Mouse (Mus musculus): ENCODE measurements around the gene Myo5c.

Myo5c gene

GRCm38 (mm10) chr9:75231841-75232746 lies at the start of gene Myo5c:
Gene Myo5c (plus strand): TSS chr9:75232020.
- in situ Hi-C loops (cut with MboI, MseI): no loop called here

DNA sequence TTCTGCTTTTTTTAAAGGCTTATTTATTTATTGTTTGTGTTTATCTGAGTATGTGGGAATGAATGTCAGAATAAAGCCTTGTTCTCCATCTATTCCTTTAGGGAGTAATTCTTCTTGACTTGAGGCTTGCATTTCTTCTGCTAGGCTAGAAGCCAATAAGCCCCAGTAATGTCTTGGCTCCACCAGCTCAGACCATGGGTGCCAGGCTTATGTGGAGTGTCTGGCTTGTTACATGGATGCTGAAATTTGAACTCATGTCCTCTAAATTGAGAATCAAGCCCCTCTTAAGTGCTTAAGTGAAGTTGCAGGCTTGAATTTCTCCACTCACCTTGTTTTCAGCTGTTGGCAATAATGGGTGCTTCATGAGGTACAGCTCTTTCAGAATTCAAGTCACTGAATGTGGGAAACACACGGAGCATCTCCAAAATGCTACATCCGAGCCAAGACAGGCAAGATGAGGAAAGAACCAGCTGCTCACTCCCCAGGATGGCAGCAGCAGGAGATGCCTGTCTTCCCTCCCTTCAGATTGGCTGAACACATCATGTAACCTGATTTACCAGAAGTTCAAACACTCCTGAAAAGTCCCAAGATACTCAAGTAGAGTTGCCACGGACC lies 44.1 kb upstream of the Myo5c start:
- in situ Hi-C loops (cut with MboI, MseI): no loop called here

DNA sequence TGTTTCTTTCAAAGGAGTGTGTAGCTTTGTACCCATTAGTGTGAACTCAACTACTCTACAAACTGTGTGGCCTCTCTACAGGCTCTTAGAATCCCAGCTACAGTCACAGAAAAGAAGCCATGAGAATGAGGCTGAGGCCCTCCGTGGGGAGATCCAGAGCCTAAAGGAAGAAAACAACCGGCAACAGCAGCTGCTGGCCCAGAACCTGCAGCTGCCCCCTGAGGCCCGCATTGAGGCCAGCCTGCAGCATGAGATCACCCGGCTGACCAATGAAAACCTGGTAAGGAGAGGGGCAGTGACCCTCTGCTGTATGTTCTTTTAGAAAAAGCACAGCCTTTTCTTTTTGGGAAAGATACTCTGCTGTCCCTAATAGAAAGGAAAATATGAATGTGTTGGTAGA lies 38.0 kb upstream of the Myo5c start:
- in situ Hi-C loops (cut with MboI, MseI): no loop called here

GRCm38 (mm10) chr9:75196335-75196734 lies 35.5 kb upstream of the Myo5c start:
- in situ Hi-C loops (cut with MboI, MseI): no loop called here

DNA sequence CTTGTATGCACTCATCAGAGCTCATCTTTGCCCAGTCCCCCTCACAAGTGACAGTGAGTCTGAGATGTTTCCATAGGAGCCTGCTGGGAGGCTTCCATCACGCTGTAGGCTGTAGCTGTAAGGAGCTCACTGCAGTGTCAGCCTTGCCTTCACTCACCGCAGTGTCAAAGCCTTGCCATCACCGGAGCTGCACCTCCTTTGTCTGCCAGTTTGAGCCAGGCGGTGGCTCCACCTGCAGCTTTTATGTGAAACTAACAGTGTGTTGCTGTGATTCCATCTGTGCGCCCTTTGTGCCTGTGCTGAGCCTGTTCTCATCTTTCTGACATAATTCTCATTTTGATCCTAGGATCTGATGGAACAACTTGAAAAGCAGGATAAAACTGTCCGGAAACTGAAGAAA lies 34.5 kb upstream of the Myo5c start:
- in situ Hi-C loops (cut with MboI, MseI): no loop called here

DNA sequence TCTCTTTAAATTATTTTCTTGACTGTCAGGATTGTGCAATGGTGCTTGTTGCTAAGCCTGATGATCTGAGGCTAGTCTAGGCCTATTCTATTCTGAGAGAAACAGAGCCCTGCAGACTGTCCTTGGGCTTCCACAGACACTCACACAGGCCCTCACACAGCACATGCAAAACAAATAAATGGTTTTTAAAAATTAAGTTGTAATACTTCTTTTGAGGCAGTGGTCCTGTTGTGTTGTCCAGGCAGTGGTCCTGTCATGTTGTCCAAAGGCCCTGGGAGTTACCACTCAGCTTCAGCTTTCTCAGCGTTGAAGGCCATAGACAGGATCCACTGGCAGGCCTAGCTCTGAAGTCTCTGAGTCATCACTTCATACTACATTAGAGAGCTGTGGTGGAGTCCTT lies 30.3 kb upstream of the Myo5c start:
- in situ Hi-C loops (cut with MboI, MseI): no loop called here

DNA sequence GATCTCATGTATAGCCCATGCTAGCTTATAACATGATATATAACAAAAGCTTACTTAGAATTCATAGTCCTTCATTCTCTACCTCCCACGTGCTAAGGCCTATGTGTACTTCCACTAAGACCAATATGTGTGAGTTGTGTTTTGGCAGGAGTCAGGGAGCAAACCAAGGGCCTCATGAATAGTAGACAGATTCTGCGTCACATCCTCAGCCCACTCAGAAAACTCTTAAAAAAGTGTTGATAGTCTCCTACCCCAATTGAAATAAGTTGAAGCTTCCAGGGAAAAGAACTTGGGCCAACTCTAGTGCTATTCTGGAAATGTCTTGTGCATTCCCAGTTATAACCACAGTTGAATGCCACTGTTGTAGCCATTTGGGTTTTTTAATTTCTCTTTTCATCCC lies 29.8 kb upstream of the Myo5c start:
- in situ Hi-C loops (cut with MboI, MseI): no loop called here

- in situ Hi-C loops (cut with MboI, MseI): no loop called here
Measured at GRCm38 (mm10) chr9:75209246-75209645, 22.6 kb upstream of the Myo5c start.

DNA sequence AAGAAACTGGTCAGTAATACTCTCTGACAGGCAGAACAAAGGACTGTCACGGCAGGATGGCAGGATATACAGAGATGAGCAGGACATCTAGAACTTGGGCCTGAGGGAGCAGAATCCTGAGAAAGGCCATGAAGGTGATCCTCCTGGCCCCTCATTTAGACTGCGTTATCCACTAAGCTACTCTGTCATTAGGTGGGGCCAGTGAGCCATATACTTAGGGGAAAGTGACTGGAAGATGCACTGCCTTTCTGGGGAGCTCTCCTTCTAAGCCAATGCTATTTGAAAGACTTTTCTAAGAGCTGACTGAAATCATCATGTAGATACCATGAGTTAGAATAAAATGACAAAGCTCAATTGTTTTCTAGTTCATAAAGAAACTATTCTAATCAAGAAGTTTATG lies 21.6 kb upstream of the Myo5c start:
- in situ Hi-C loops (cut with MboI, MseI): no loop called here

- in situ Hi-C loops (cut with MboI, MseI): no loop called here
Measured at GRCm38 (mm10) chr9:75214743-75215413, 16.9 kb upstream of the Myo5c start.

DNA sequence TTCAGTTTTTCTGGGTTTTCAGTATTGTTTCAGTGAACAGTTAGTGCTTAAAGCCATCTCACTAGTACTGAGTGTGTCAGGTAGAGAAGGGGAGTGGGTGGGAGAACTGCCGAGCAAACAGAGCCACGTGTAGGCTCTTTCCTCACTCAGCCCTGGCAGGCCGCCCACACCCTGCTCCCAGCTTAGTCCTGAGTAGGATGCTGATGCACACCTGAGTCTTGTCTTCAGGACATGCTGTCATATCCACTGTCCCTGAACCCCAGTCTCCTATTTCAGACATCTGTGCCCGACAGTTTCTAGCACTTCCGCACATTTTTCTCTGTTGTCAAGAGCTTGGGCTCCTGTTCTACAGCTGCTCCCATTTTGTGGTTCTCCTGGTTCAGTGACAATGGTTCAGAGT lies 11.9 kb upstream of the Myo5c start:
- in situ Hi-C loops (cut with MboI, MseI): no loop called here

- in situ Hi-C loops (cut with MboI, MseI): no loop called here
Measured at GRCm38 (mm10) chr9:75221420-75222287, 10.2 kb upstream of the Myo5c start.

DNA sequence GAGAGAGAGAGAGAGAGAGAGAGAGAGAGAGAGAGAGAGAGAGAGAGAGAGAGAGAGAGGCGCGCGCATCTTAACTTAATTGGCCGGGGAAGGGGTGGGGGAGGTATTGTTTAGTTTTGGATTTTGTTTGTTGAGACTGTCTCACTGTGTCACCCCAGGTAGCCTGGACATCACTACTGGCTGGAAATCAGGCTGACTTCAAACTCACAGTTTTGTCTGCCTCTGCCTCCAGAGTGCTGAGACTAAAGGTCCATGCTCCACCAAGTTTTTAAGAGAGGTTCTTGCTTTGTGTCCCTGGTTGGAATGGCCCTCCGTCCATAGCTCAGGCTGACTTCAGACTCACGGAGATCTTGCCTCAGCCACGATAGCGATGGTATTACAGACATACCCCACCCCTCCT lies 1.0 kb downstream of the Myo5c start:
- in situ Hi-C loops (cut with MboI, MseI): no loop called here

GRCm38 (mm10) chr9:75234271-75234741 lies 2.5 kb downstream of the Myo5c start:
- in situ Hi-C loops (cut with MboI, MseI): no loop called here

DNA sequence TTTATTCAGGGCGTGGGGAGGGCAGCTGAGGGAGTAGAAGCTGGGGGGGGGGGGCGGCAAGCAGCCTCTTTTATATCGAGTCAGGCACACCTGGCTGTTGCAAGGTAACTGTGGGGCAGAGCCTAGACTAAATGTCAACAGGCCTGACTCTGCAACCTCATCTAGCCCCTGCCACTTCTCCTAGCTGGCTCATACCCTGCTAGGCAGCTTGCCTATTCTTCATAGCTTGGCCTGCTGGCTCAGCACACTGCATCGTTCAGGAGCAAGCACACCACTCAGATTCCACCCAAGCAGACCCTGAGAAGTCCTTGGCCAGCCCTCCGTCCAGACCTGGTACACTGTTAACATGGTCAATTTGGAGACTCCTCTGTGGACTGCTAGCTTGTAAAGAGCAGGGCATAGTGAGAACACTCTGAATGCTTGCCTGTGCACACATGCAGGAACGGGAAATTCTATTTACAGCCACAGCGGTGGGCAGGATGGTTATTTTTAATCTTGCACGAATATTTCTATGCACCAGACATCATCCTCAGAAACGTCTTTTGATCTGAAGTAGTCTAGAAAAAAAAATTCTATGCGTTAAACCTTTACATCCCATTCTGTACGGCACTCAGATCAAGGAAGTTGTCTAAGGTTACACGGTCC lies 3.3 kb downstream of the Myo5c start:
- in situ Hi-C loops (cut with MboI, MseI): no loop called here

GRCm38 (mm10) chr9:75235696-75236095 lies 3.9 kb downstream of the Myo5c start:
- in situ Hi-C loops (cut with MboI, MseI): no loop called here

DNA sequence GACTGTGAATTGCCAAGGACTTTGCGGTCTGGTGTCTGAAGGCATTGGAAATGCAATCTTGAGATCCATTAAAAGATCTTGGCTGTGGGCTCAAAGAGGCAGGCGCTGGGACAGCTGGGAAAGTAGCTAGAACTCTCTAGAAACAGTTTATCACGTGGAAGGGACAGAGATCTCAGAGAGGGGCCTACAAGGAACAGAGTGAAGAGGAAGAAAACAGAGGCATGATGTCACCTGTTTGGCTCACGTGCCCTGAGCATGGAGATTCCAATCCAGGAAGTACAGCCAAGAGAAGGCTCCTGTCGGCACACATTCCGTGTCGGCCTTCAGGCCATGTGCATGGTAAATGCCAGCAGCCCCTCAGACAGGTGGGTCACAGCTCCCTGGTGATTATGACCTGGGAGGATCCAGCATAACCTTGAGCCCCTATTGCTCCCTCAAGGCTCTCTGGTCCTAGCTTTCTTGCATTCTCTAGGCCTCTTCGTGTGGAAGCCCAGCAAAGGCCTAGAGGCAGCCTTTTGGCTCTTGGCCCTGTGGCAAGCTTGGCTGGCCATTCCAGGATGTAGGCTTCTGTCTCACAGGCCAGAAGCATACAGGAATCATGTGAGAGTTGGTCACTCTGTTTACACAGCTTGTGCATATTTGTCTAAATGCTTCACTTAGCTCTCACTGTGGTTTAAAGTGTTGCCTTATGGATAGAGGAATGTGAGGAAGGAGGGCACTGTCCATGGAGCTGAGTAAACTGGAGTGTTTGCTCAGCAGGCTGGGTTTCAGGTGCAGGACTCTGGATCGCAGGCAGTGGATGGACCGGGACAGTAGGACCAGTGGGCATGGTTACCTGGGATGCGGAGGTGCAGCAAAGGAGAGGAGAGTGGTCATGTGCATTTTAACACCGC lies 4.8 kb downstream of the Myo5c start:
- in situ Hi-C loops (cut with MboI, MseI): no loop called here

- in situ Hi-C loops (cut with MboI, MseI): no loop called here
Measured at GRCm38 (mm10) chr9:75238179-75238578, 6.4 kb downstream of the Myo5c start.

GRCm38 (mm10) chr9:75243052-75243451 lies 11.2 kb downstream of the Myo5c start:
- in situ Hi-C loops (cut with MboI, MseI): no loop called here
